Mouse (Mus musculus) kidney, postnatal 0 days (tissue): ENCODE measurements at regions not wholly inside any gene's neighbourhood (a gene's known extent, or its start where the extent isn't known, plus 50 kb on each side); places are given as distances from the start of the nearest gene placed in this dataset.

Experiments used
- ATAC-seq: fragments of 200-750 bp; cut with Nextera tagmentation; replicated peaks from 2 replicates; pipeline ENCODE4 v1.8.0; 2017; ENCODE audit warnings: low read depth, moderate number of reproducible peaks, moderate TSS enrichment, moderate library complexity; ENCODE audit not compliant: low FRiP score
- DNase-seq: peaks from one replicate; pipeline ENCODE4 v3.0.0-alpha.2; 2016; ENCODE audit warnings: low spot score
- H3K27ac ChIP-seq: fragments of 300-500 bp; sonication (generic); 2 replicates; pipeline ENCODE4 v1.5.1; 2014; ENCODE audit warnings: mild to moderate bottlenecking
- H3K27me3 ChIP-seq: fragments of 300-500 bp; sonication (generic); 2 replicates; pipeline ENCODE4 v1.6.1; 2014; ENCODE audit warnings: low read length, mixed read lengths; ENCODE audit not compliant: insufficient read depth
- H3K36me3 ChIP-seq: fragments of 300-500 bp; sonication (generic); 2 replicates; pipeline ENCODE4 v1.6.1; 2014; ENCODE audit warnings: low read length, mixed read lengths; ENCODE audit not compliant: insufficient read depth
- H3K4me1 ChIP-seq: fragments of 300-500 bp; sonication (generic); replicated peaks from 2 replicates; pipeline ENCODE4 v1.6.1; 2014; ENCODE audit warnings: antibody characterized with exemption, low read length, mixed read lengths; ENCODE audit not compliant: insufficient read depth
- H3K4me2 ChIP-seq: fragments of 300-500 bp; sonication (generic); 2 replicates; pipeline ENCODE4 v1.6.1; 2014; ENCODE audit warnings: mild to moderate bottlenecking, low read length, moderate library complexity, mixed read lengths
- H3K4me3 ChIP-seq: fragments of 300-500 bp; sonication (generic); replicated peaks from 2 replicates; pipeline ENCODE4 v1.5.1; 2014; ENCODE audit warnings: low read depth, low read length
- H3K9ac ChIP-seq: fragments of 300-500 bp; sonication (generic); 2 replicates; pipeline ENCODE4 v1.6.1; 2014; ENCODE audit warnings: low read depth, low read length
- H3K9me3 ChIP-seq: fragments of 300-500 bp; sonication (generic); replicated peaks from 2 replicates; pipeline ENCODE4 v1.6.1; 2016; ENCODE audit warnings: low read length, inconsistent platforms, mixed read lengths
- CTCF ChIP-seq: IDR thresholded peaks from 2 replicates; pipeline ENCODE4 v1.5.1; 2016; ENCODE audit warnings: antibody characterized with exemption, low read depth, mild to moderate bottlenecking, moderate library complexity
- WGBS: fragments of 180-500 bp; shearing (Covaris S2); extraction: QIAGEN DNeasy Blood & Tissue Kit; methylation state at CpG from one replicate; pipeline ENCODE4 v1.1.7; 2014; 5-methylcytosine and 5-hydroxymethylcytosine counted together

GRCm38 (mm10) chr2:74127136-74127535 lies 216.0 kb upstream of the Atp5g3 start:
- no peaks in the 10 kb centered on the region for H3K4me1 ChIP-seq
- H3K4me2 ChIP-seq: no peak overlapping the region
- TF ChIP-seq CTCF: no peak
- no peak overlapping the region for H3K9ac ChIP-seq
- ATAC-seq (no peak), DNase-seq (no peak)
- H3K27ac ChIP-seq: no peak overlapping the region
- H3K4me3 ChIP-seq: no peak overlapping the region
- H3K27me3 ChIP-seq: peaks cover 5% of the 10 kb centered on the region; the same call in 1 of the 2 replicates
- no peaks in the 10 kb centered on the region for H3K36me3 ChIP-seq
- no peaks in the 10 kb centered on the region for H3K9me3 ChIP-seq
- 85% methylated on average over 4 of the region's 4 CpGs for WGBS

DNA sequence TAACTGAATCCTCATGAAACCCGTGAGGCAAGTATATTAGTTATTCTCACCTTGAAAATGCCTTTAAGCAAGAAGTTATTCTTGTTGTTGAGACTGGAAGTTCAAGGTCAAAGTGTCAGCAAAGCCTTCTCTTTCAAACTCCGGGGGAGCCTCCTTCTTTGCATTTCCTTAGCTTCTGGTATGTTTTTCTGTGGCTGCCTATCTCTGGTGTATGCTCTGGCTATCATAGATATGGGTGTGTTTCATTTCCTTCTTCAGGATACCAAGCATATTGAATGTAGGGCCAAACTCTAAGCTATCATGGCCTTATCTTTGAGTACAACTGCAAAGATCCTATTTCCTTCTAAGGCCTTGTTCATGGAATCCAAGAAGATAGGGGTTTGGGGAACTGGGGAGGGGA lies 213.1 kb upstream of the Atp5g3 start:
- Histone ChIP-seq H3K9me3 (no peaks in the 10 kb centered on the region), H3K4me1 (no peaks in the 10 kb centered on the region), H3K27ac (no peak overlapping the region), H3K27me3 (peaks cover 4% of the 10 kb centered on the region; the same call in 1 of the 2 replicates), H3K4me2 (no peak overlapping the region), H3K9ac (no peak overlapping the region), H3K4me3 (no peak overlapping the region), H3K36me3 (no peaks in the 10 kb centered on the region)
- no peak for DNase-seq
- no peak for TF ChIP-seq CTCF
- 53% methylated on average over 2 of the region's 2 CpGs for WGBS
- ATAC-seq: no peak

DNA sequence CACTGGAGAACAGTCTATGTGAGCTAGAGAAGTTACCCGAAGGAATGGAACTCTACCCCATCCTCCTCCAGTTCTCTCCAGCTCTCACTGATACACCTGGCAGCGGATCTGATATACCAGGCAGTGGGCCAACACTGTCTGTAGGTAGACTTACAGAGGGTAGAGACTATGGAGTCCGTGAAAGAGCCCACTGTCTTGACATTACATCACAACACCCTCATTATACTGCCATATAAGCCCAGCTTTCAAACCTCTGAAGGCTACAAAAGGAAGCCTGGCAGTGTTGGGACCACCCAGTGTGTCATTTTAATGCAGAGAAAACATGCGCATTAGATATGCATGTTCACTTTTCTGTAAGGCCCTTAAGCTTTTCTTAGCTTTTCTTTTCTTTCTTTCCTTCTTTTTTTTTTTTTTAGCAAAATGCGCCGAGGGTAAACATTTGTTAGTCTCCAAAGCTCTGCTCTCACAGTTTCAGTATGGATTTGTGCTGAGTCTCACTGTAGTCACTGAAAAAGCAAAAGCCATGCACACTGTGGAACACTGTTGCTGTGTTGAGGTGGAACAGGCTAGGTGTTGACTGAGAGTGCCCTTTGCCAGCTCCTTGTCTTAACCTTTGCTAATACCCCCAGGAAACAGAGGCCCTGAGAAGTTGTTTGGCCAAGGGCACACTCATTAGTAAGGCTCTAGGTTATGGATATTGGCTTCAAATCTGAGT lies 212.4 kb upstream of the Atp5g3 start:
- H3K9ac ChIP-seq: no peak overlapping the region
- DNase-seq (no peak), ATAC-seq (no peak)
- WGBS: 65% methylated on average over 6 of the region's 6 CpGs
- no peak overlapping the region for H3K4me2 ChIP-seq
- H3K27ac ChIP-seq: no peak overlapping the region
- no peak for TF ChIP-seq CTCF
- no peaks in the 10 kb centered on the region for H3K9me3 ChIP-seq
- H3K27me3 ChIP-seq: no peaks in the 10 kb centered on the region
- H3K36me3 ChIP-seq: no peaks in the 10 kb centered on the region
- H3K4me1 ChIP-seq: no peaks in the 10 kb centered on the region
- H3K4me3 ChIP-seq: no peak overlapping the region

- Histone ChIP-seq H3K9me3 (no peaks in the 10 kb centered on the region), H3K4me3 (no peak overlapping the region), H3K4me2 (no peak overlapping the region), H3K27me3 (no peaks in the 10 kb centered on the region), H3K27ac (no peak overlapping the region), H3K9ac (no peak overlapping the region), H3K4me1 (no peaks in the 10 kb centered on the region), H3K36me3 (no peaks in the 10 kb centered on the region)
- 82% methylated on average over 2 of the region's 2 CpGs for WGBS
- no peak for TF ChIP-seq CTCF
- ATAC-seq (no peak), DNase-seq (no peak)
Measured at GRCm38 (mm10) chr2:74122937-74123336, 211.8 kb upstream of the Atp5g3 start.

DNA sequence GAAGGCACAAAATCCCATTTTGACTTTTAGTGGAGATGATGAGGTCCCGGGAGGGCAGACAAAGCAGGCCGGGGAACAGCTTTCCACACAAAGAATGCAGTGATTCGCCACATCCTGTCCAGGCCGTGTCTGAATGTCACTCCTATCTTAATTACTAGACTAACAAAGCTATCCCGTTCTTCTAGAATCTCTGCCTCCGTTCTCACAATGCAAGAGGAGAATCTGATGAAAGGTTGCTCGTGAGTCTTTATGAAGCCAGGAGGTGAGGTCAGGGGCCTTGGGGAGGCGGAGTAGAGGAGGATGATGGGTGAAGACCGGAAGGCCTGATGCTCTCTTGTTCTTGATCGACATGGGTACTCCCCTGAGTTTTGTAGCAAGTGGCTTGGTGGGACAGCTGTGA lies 208.9 kb upstream of the Atp5g3 start:
- TF ChIP-seq CTCF: no peak
- Histone ChIP-seq H3K27me3 (no peaks in the 10 kb centered on the region), H3K9me3 (no peaks in the 10 kb centered on the region), H3K27ac (no peak overlapping the region), H3K36me3 (no peaks in the 10 kb centered on the region), H3K9ac (no peak overlapping the region), H3K4me2 (0 out of 2 replicates have a peak overlapping the region, but pooled peaks have one; percentile 11), H3K4me3 (no peak overlapping the region), H3K4me1 (no peaks in the 10 kb centered on the region)
- 46% methylated on average over 10 of the region's 10 CpGs for WGBS
- DNase-seq (peak; percentile 41), ATAC-seq (no peak)

- Histone ChIP-seq H3K27ac (no peak overlapping the region), H3K4me2 (0 out of 2 replicates have a peak overlapping the region, but pooled peaks have one; percentile 11), H3K9me3 (no peaks in the 10 kb centered on the region), H3K4me1 (no peaks in the 10 kb centered on the region), H3K9ac (no peak overlapping the region), H3K27me3 (no peaks in the 10 kb centered on the region), H3K36me3 (no peaks in the 10 kb centered on the region), H3K4me3 (no peak overlapping the region)
- DNase-seq (peak; percentile 24), ATAC-seq (no peak)
- WGBS: 44% methylated on average over 17 of the region's 17 CpGs
- no peak for TF ChIP-seq CTCF
Measured at GRCm38 (mm10) chr2:74119167-74119937, 208.2 kb upstream of the Atp5g3 start.
